Mouse (Mus musculus): ENCODE data around the gene Tlk2. TPM values are rescaled to one million over a fixed set of nuclear protein-coding genes. Genes with fewer than 3 reads are reported as not detected.

The Tlk2 gene
- polyA plus RNA-seq, 1 experiment from 2014 or later: 18.2 TPM

DNA sequence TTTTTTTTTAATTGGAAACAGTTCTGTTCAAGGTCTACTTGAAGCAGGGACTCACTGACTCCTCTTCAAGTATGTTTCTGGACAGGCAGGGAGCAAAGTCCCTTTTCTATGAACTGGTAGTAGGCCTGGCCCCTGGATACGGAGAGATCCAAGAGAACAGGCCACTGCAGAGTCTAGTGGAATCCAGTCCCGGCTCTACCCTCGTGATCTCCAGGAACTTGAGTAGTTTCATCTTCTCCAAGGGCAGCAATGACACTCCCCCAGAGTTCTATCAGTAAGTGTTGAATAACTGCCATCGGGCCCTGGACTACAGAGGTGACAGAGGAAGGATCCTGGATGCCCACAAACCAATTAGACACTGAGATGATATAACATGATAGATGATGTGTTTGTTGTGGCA is 22.7 kb upstream of the Tlk2 start:
- Histone ChIP-seq H3K27me3 (replicated peaks; ENCODE audit: control insufficient read depth, insufficient read depth, low read length) (no peaks in the 10 kb centered on the region; the same call in 1 of the 2 replicates), H3K4me2 (no peak overlapping the region), H3K9me3 (ENCODE audit: control insufficient read depth, low read length) (no peaks in the 10 kb centered on the region), H3K9ac (ENCODE audit: low read depth, low read length) (no peak overlapping the region), H3K27ac (ENCODE audit: low read depth, low read length) (no peak overlapping the region), H3K4me3 (ENCODE audit: low read depth, low read length) (no peak overlapping the region), H3K36me3 (ENCODE audit: control insufficient read depth, insufficient read depth, low read length) (no peaks in the 10 kb centered on the region), H3K4me1 (replicated peaks; ENCODE audit: control insufficient read depth, insufficient read depth, low read length) (peaks cover 42% of the 10 kb centered on the region)
- DNase-seq (ENCODE audit: low spot score): no peak
- 60% methylated on average over 4 of the region's 4 CpGs for WGBS
- no peak for ATAC-seq (replicated peaks; ENCODE audit: low FRiP score)

GRCm38 (mm10) chr11:105156748-105157267 is 21.8 kb upstream of the Tlk2 start:
- no peaks in the 10 kb centered on the region for H3K9me3 ChIP-seq (ENCODE audit: control insufficient read depth, low read length)
- no peaks in the 10 kb centered on the region for H3K36me3 ChIP-seq (ENCODE audit: control insufficient read depth, insufficient read depth, low read length)
- DNase-seq (ENCODE audit: low spot score) (no peak), ATAC-seq (replicated peaks; ENCODE audit: low FRiP score) (no peak)
- H3K4me1 ChIP-seq (replicated peaks; ENCODE audit: control insufficient read depth, insufficient read depth, low read length): peaks cover 33% of the 10 kb centered on the region
- peak overlapping the region; percentile 36 for H3K4me2 ChIP-seq
- peak overlapping the region; percentile 57 for H3K9ac ChIP-seq (ENCODE audit: low read depth, low read length)
- H3K27ac ChIP-seq (ENCODE audit: low read depth, low read length): peak overlapping the region; percentile 54
- H3K27me3 ChIP-seq (replicated peaks; ENCODE audit: control insufficient read depth, insufficient read depth, low read length): no peaks in the 10 kb centered on the region; the same call in 1 of the 2 replicates
- WGBS: 56% methylated on average over 19 of the region's 19 CpGs
- peak overlapping the region; percentile 37 for H3K4me3 ChIP-seq (ENCODE audit: low read depth, low read length)

DNA sequence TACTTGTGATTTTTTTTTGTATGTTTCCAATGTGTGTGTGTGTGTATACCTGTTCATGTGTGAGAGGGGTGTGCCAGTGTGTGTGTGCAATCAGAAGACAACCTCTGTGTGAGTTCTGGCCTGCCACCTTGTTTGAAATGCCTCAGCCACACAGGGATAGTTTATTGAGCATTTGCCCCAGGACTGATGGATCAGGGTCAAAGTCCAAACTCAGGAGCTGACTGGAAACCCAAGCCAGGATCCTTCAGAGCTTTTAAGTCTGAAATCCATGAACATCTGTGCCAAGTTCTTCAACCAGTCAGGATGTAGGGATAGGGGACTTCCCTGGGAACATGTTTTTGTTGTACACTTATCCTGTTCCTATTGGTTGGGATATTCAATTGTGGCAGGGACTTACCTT is 20.6 kb upstream of the Tlk2 start:
- no peaks in the 10 kb centered on the region for H3K36me3 ChIP-seq (ENCODE audit: control insufficient read depth, insufficient read depth, low read length)
- H3K27ac ChIP-seq (ENCODE audit: low read depth, low read length): no peak overlapping the region
- no peaks in the 10 kb centered on the region; the same call in 1 of the 2 replicates for H3K27me3 ChIP-seq (replicated peaks; ENCODE audit: control insufficient read depth, insufficient read depth, low read length)
- peak overlapping the region; percentile 37 for H3K4me3 ChIP-seq (ENCODE audit: low read depth, low read length)
- H3K4me2 ChIP-seq: peak overlapping the region; percentile 36
- peak overlapping the region; percentile 57 for H3K9ac ChIP-seq (ENCODE audit: low read depth, low read length)
- ATAC-seq (replicated peaks; ENCODE audit: low FRiP score) (no peak), DNase-seq (ENCODE audit: low spot score) (no peak)
- peaks cover 3% of the 10 kb centered on the region; the same call in 1 of the 2 replicates for H3K9me3 ChIP-seq (ENCODE audit: control insufficient read depth, low read length)
- peaks cover 25% of the 10 kb centered on the region for H3K4me1 ChIP-seq (replicated peaks; ENCODE audit: control insufficient read depth, insufficient read depth, low read length)

DNA sequence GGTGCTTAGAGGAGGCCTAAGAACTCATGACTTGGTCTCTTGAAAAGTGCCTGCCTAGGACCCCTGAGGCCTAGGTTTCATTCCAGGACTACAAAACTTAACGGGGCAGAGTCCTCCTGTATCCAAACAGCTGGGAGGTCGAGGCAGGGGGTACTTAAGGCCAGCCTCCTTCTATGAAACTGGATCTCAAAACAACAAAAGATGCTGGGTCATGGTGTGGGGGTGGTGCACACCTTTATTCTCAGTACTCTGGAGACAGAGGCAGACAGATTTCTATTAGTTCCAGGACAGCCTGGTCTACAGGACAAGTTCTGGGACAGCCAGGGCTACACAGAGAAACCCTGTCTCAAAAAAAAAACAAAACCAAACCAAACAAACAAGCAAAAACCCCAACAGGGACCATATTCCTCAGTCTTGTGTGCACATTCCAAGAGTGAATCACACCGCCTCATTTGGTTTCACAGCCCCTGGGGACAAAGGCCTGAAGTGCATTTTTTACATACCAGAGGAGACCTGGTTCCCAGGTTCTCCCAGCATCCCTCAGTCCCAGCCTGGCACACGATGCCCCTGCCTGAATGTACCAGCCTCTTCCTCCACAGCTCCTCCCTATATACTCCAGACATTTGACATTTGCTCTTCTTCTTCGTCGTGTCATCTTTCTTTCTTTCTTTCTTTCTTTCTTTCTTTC is 18.8 kb upstream of the Tlk2 start:
- ATAC-seq (replicated peaks; ENCODE audit: low FRiP score): no peak
- peaks cover 14% of the 10 kb centered on the region for H3K4me1 ChIP-seq (replicated peaks; ENCODE audit: control insufficient read depth, insufficient read depth, low read length)

DNA sequence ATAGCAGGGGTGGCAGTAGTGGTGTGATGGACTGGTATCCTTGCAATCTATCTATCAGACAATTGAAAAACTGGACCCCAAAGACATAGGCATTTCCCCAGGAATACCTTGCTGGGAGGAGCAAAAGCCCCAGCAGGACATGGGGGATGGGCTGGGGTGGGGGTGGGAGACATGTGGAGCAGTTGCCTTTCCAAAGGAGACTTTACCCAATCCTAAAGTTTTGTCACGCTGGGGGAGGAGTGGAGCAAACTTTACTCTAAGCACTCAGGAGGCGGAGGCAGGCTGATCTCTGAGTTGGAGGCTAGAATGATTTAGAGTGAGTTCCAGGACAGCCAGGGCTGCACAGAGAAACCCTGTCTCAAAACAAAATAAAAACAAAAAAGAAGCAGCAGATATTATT is 17.2 kb upstream of the Tlk2 start:
- Histone ChIP-seq H3K4me3 (ENCODE audit: low read depth, low read length) (no peak overlapping the region), H3K9ac (ENCODE audit: low read depth, low read length) (no peak overlapping the region), H3K27me3 (replicated peaks; ENCODE audit: control insufficient read depth, insufficient read depth, low read length) (peaks cover 16% of the 10 kb centered on the region), H3K36me3 (ENCODE audit: control insufficient read depth, insufficient read depth, low read length) (no peaks in the 10 kb centered on the region; the same call in 1 of the 2 replicates), H3K4me2 (no peak overlapping the region), H3K27ac (ENCODE audit: low read depth, low read length) (no peak overlapping the region), H3K4me1 (replicated peaks; ENCODE audit: control insufficient read depth, insufficient read depth, low read length) (peaks cover 10% of the 10 kb centered on the region), H3K9me3 (ENCODE audit: control insufficient read depth, low read length) (peaks cover 10% of the 10 kb centered on the region; the same call in 1 of the 2 replicates)
- ATAC-seq (replicated peaks; ENCODE audit: low FRiP score): no peak
- DNase-seq (ENCODE audit: low spot score): no peak
- 82% methylated on average over 2 of the region's 2 CpGs for WGBS

More for the DNA sequence above, 18.8 kb upstream of the Tlk2 start:
- peaks cover 5% of the 10 kb centered on the region; the same call in 1 of the 2 replicates for H3K9me3 ChIP-seq (ENCODE audit: control insufficient read depth, low read length)
- H3K9ac ChIP-seq (ENCODE audit: low read depth, low read length): no peak overlapping the region
- H3K27me3 ChIP-seq (replicated peaks; ENCODE audit: control insufficient read depth, insufficient read depth, low read length): peaks cover under 1% of the 10 kb centered on the region
- H3K36me3 ChIP-seq (ENCODE audit: control insufficient read depth, insufficient read depth, low read length): no peaks in the 10 kb centered on the region
- H3K27ac ChIP-seq (ENCODE audit: low read depth, low read length): no peak overlapping the region
- no peak for DNase-seq (ENCODE audit: low spot score)
- 60% methylated on average over 6 of the region's 6 CpGs for WGBS
- peak overlapping the region; percentile 27; the same call in 1 of the 2 replicates for H3K4me2 ChIP-seq
- H3K4me3 ChIP-seq (ENCODE audit: low read depth, low read length): no peak overlapping the region

GRCm38 (mm10) chr11:105164516-105165510 is 13.8 kb upstream of the Tlk2 start:
- H3K4me3 ChIP-seq (ENCODE audit: low read depth, low read length): no peak overlapping the region
- peaks cover 20% of the 10 kb centered on the region for H3K27me3 ChIP-seq (replicated peaks; ENCODE audit: control insufficient read depth, insufficient read depth, low read length)
- H3K36me3 ChIP-seq (ENCODE audit: control insufficient read depth, insufficient read depth, low read length): no peaks in the 10 kb centered on the region; the same call in 1 of the 2 replicates
- no peak overlapping the region for H3K4me2 ChIP-seq
- no peak for DNase-seq (ENCODE audit: low spot score)
- peaks cover 10% of the 10 kb centered on the region; the same call in 1 of the 2 replicates for H3K9me3 ChIP-seq (ENCODE audit: control insufficient read depth, low read length)
- no peak overlapping the region for H3K27ac ChIP-seq (ENCODE audit: low read depth, low read length)
- WGBS: 66% methylated on average over 69 of the region's 69 CpGs
- no peaks in the 10 kb centered on the region for H3K4me1 ChIP-seq (replicated peaks; ENCODE audit: control insufficient read depth, insufficient read depth, low read length)
- no peak overlapping the region for H3K9ac ChIP-seq (ENCODE audit: low read depth, low read length)
- ATAC-seq (replicated peaks; ENCODE audit: low FRiP score): 0 out of 2 replicates have a peak, but pooled peaks have one; percentile 27

DNA sequence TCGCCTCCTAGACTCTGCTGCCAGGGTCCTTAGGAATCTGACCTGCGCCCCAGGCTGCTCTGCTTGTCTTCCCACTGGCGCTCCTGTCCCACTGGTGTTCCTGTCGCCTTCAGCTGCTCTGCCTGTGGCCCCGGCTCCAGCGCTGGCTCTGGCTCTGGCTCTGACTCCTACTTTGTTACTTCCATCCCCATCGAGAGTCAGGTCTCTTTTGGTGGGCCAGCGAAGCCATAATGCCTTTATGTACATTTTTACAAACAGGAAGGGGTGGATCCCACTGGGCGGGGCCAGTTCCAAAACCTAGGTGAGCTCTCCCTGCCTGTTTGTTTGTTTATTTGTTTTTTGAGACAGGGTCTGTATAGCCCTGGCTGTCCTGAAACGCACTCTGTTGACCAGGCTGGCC is 11.8 kb upstream of the Tlk2 start:
- DNase-seq (ENCODE audit: low spot score) (no peak), ATAC-seq (replicated peaks; ENCODE audit: low FRiP score) (no peak)
- no peak overlapping the region for H3K9ac ChIP-seq (ENCODE audit: low read depth, low read length)
- 89% methylated on average over 10 of the region's 10 CpGs for WGBS
- H3K27me3 ChIP-seq (replicated peaks; ENCODE audit: control insufficient read depth, insufficient read depth, low read length): peaks cover 20% of the 10 kb centered on the region
- no peak overlapping the region for H3K4me3 ChIP-seq (ENCODE audit: low read depth, low read length)
- H3K9me3 ChIP-seq (ENCODE audit: control insufficient read depth, low read length): peaks cover 10% of the 10 kb centered on the region; the same call in 1 of the 2 replicates
- no peaks in the 10 kb centered on the region; the same call in 1 of the 2 replicates for H3K36me3 ChIP-seq (ENCODE audit: control insufficient read depth, insufficient read depth, low read length)
- H3K4me1 ChIP-seq (replicated peaks; ENCODE audit: control insufficient read depth, insufficient read depth, low read length): no peaks in the 10 kb centered on the region
- H3K27ac ChIP-seq (ENCODE audit: low read depth, low read length): no peak overlapping the region
- no peak overlapping the region for H3K4me2 ChIP-seq

DNA sequence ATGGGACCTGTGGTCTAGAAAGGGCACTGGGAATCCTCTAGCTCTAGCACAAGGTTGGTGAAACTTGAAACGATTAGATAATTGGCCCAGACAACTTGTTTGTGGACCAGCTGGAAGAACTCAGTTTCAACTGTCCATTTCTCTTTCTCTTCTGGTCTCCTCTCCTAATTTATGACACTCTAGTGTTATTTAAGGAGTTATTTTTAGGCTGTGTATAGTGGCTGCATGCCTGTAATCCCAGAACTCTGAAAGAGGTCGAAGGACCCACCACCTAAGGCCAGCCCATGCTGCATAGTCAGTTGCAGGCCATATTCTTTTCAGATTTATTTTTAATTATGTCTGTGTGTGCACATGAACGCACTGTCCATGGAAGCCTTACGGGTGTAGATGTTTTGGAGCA is 916 bp downstream of the Tlk2 start:
- no peaks in the 10 kb centered on the region for H3K27me3 ChIP-seq (replicated peaks; ENCODE audit: control insufficient read depth, insufficient read depth, low read length)
- no peak overlapping the region; the same call in 1 of the 2 replicates for H3K27ac ChIP-seq (ENCODE audit: low read depth, low read length)
- no peaks in the 10 kb centered on the region for H3K9me3 ChIP-seq (ENCODE audit: control insufficient read depth, low read length)
- H3K4me1 ChIP-seq (replicated peaks; ENCODE audit: control insufficient read depth, insufficient read depth, low read length): peaks cover 10% of the 10 kb centered on the region
- peaks cover 2% of the 10 kb centered on the region; the same call in 1 of the 2 replicates for H3K36me3 ChIP-seq (ENCODE audit: control insufficient read depth, insufficient read depth, low read length)
- no peak for DNase-seq (ENCODE audit: low spot score)
- H3K4me2 ChIP-seq: peak overlapping the region; percentile 70
- peak overlapping the region; percentile 91; the same call in 1 of the 2 replicates for H3K9ac ChIP-seq (ENCODE audit: low read depth, low read length)
- H3K4me3 ChIP-seq (ENCODE audit: low read depth, low read length): peak overlapping the region; percentile 87
- no peak for ATAC-seq (replicated peaks; ENCODE audit: low FRiP score)
- 82% methylated on average over 4 of the region's 4 CpGs for WGBS

All from liver, embryonic 11.5 days (tissue).